Mouse (Mus musculus) heart, adult 18-20 months (tissue): ENCODE measurements around the gene Prl3d2. TPM values are rescaled to one million over a fixed set of nuclear protein-coding genes. Genes with fewer than 3 reads are reported as not detected.
"Not testable (repeated sequence)": the region's sequence is repeated elsewhere in the genome, so short reads cannot be mapped to it uniquely, and the experiment has no call there.

Experiments
- DNase-seq, 2 experiments: peaks; one replicate each; pipeline ENCODE4 v3.0.0; 2021 to 2022; ENCODE audit warnings: mixed read lengths in 1 of 2
- long read RNA-seq, 2 experiments: library from polyadenylated mRNA; stranded (forward); transcript quantifications; one replicate each; pipeline ENCODE4 v2.0.0; 2021
- total RNA-seq, 2 experiments: library from RNA; stranded (reverse); gene quantifications; 2 replicates each; pipeline ENCODE4 v1.2.3; 2021

The Prl3d2 gene
- not detected for total RNA-seq
- long read RNA-seq, experiment 1: 0 reads
- long read RNA-seq, experiment 2: 0 reads

- not testable (repeated sequence) for DNase-seq
These were observed at the start of gene Prl3d2 for GRCm38 (mm10) chr13:27121398-27121797. Prl3d2 (plus strand) TSS chr13:27121698.

GRCm38 (mm10) chr13:27093890-27094289, 27.6 kb upstream of the Prl3d2 start, which contains the start of gene Prl3d1:
Prl3d1 (plus strand) TSS chr13:27094190.
- not testable (repeated sequence) for DNase-seq

- DNase-seq: no peak
These were observed 26.8 kb downstream of the Prl3d2 start for GRCm38 (mm10) chr13:27148264-27148663.

GRCm38 (mm10) chr13:27156490-27156889, 35.0 kb downstream of the Prl3d2 start, which contains the start of gene Prl3d3:
Prl3d3 (plus strand) TSS chr13:27156790.
- DNase-seq: not testable (repeated sequence)

Other genes starting within 250 kb of the Prl3d2 start
- not detected for gene Prl, start 64.1 kb upstream of the Prl3d2 start, total RNA-seq
- gene Prl3d1, start 27.5 kb upstream of the Prl3d2 start, total RNA-seq: not detected
- gene Prl3d3, start 35.1 kb downstream of the Prl3d2 start, total RNA-seq: not detected
- gene Prl3c1, start 75.0 kb downstream of the Prl3d2 start, total RNA-seq: not detected
- gene Prl3b1, start 120.1 kb downstream of the Prl3d2 start, total RNA-seq: not detected
- gene Prl3a1, start 137.7 kb downstream of the Prl3d2 start, total RNA-seq: not detected
- gene Prl6a1, start 190.9 kb downstream of the Prl3d2 start, total RNA-seq: not detected
- gene Prl8a2, start 224.0 kb downstream of the Prl3d2 start, total RNA-seq: not detected